Mouse (Mus musculus) layer of hippocampus, adult 18-20 months (tissue): ENCODE measurements around the gene Btla. TPM values are rescaled to one million over a fixed set of nuclear protein-coding genes. Genes with fewer than 3 reads are reported as not detected.

Source experiments
- DNase-seq, 2 experiments: peaks; one replicate each; pipeline ENCODE4 v3.0.0; 2022; ENCODE audit warnings: low spot score in 2 of 2
- long read RNA-seq: library from polyadenylated mRNA; stranded (forward); transcript quantifications from one replicate; pipeline ENCODE4 v2.0.0, GENCODE M21; 2021
- total RNA-seq, 2 experiments: library from RNA; stranded (reverse); gene quantifications; 2 replicates each; pipeline ENCODE4 v1.2.3; 2021

Btla gene
- under 1 TPM; 0.28 to 0.35 TPM for total RNA-seq
- long read RNA-seq: 0 reads

GRCm38 (mm10) chr16:45223648-45224388 lies at the start of gene Btla:
TSS of gene Btla (plus strand) at chr16:45224315.
- DNase-seq: no peak

GRCm38 (mm10) chr16:45178552-45178951 lies 45.6 kb upstream of the Btla start:
- no peak for DNase-seq

- DNase-seq: no peak
These were observed 42.3 kb upstream of the Btla start for GRCm38 (mm10) chr16:45181824-45182223.

GRCm38 (mm10) chr16:45192613-45193012 lies 31.5 kb upstream of the Btla start:
- peak; percentile 38 to 85 for DNase-seq

- DNase-seq: peak; percentile 30 to 86
These were observed 27.3 kb upstream of the Btla start for GRCm38 (mm10) chr16:45196816-45197215.

- DNase-seq: no peak
These were observed 22.7 kb upstream of the Btla start for GRCm38 (mm10) chr16:45201395-45201794.

GRCm38 (mm10) chr16:45204438-45204837 lies 19.7 kb upstream of the Btla start:
- no peak for DNase-seq

GRCm38 (mm10) chr16:45204859-45205670 lies 19.1 kb upstream of the Btla start:
- no peak for DNase-seq

GRCm38 (mm10) chr16:45222016-45222415 lies 2.1 kb upstream of the Btla start:
- no peak for DNase-seq

GRCm38 (mm10) chr16:45222771-45223170 lies 1.3 kb upstream of the Btla start:
- DNase-seq: no peak

- no peak for DNase-seq
These were observed 405 bp downstream of the Btla start for GRCm38 (mm10) chr16:45224431-45225008.

GRCm38 (mm10) chr16:45227002-45227401 lies 2.9 kb downstream of the Btla start:
- no peak for DNase-seq

- DNase-seq: no peak
These were observed 7.2 kb downstream of the Btla start for GRCm38 (mm10) chr16:45231296-45231695.

- no peak for DNase-seq
These were observed 8.9 kb downstream of the Btla start for GRCm38 (mm10) chr16:45233007-45233406.

GRCm38 (mm10) chr16:45242700-45243099 lies 18.6 kb downstream of the Btla start:
- DNase-seq: no peak

GRCm38 (mm10) chr16:45244930-45245472 lies 20.9 kb downstream of the Btla start:
- peak in 1 of 2 experiments; percentile 30 for DNase-seq

GRCm38 (mm10) chr16:45249761-45250160 lies 25.6 kb downstream of the Btla start:
- no peak for DNase-seq

- DNase-seq: no peak
These were observed 26.2 kb downstream of the Btla start for GRCm38 (mm10) chr16:45250317-45250716.

GRCm38 (mm10) chr16:45251773-45252413 lies 27.8 kb downstream of the Btla start:
- DNase-seq: no peak

- no peak for DNase-seq
These were observed 31.2 kb downstream of the Btla start for GRCm38 (mm10) chr16:45255183-45255861.

- DNase-seq: no peak
These were observed 32.8 kb downstream of the Btla start for GRCm38 (mm10) chr16:45256895-45257294.
